Mouse (Mus musculus) testis, postnatal 14 days (tissue): ENCODE results near the gene Hnrnpd.

Experiments
- DNase-seq: peaks from one replicate; pipeline ENCODE4 v3.0.0; 2021; ENCODE audit warnings: low spot score

The Hnrnpd gene

DNA sequence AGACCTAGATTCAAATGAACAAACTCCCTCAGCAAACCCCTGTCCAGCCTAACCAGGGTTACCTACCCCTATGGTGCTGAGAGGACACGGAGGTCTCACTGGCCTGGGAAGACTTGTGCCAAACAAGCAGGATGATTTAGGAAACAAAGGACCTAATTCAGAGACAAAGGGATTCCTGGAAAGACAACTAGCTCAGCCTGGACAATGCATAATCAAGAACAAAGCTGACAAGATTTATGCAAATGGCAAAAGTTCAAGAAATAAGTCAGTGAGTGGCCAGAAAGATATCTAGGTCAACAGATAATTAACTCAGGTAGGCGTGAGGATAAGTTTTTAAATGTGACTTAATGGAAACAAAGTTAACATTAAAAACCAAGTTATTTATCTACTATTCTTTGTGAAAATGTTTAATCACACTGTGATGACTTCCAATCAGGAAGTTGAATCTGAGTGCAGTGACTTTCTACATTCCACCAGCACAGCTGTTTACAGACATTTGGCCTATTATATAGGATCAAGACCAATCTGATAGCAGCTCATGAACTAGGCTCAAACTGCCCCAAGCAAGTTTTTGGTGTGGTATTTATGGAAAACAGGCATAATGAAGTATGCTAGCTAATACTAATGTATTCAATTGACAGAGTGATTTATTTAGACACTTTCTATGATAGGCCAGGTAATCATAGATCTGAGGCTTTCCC, 19.4 kb downstream of the Hnrnpd start:
- no peak for DNase-seq

DNA sequence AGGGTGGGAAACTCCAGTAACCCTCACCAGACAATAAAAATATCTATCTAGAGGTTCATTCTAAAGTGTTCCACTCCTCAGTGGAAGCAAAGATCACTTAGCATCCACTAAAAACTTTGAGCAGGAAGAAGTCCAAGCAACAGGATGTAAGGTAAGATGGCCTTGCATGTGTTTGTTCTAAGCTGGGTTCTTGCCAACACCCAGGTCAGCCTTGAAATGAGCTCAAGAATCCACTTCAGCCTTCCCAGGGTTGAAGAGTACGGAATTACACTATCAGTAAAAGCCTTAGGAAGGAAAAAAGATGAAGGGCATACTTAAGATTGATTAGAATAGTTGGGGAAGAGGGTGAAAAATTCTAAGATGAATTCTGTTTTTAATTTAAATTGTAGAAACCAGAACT, 20.1 kb downstream of the Hnrnpd start:
- no peak for DNase-seq

DNA sequence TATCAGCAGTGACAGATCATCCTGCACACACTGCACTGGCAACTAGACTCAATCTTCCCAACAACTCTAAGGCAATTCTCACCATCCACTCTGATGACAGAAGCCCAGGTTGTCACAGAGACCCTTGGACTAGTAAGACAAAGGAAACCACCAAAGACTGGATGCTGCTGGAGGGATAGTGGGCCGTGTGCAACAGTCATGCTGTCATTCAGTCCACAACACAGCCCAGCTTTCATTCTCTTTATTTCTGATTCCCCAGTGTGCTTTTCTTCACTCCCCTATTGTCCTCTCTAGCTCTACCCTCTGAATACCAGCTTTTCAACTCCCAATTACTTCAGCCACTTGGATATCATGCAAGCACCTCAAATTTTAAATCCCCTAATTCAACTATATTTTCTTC, 24.9 kb downstream of the Hnrnpd start:
- no peak for DNase-seq

DNA sequence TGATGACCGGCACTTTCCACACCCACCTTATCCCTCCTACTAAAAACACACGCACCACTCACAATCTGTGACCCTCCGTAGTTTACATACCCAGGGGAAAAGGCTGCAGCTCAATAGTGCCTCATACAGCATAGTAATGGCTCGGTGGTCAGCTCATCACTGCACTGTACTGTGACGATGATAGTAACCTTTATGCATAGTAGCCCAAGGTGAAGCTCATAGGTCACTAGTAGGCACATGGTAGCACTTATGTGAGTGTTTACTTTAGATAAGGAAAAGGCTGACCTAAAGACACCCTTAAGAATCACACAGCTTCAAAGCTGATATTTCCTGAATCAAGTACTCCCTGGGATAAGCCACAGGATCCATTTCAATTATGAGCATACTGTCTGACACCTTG, 26.2 kb downstream of the Hnrnpd start:
- DNase-seq: no peak

DNA sequence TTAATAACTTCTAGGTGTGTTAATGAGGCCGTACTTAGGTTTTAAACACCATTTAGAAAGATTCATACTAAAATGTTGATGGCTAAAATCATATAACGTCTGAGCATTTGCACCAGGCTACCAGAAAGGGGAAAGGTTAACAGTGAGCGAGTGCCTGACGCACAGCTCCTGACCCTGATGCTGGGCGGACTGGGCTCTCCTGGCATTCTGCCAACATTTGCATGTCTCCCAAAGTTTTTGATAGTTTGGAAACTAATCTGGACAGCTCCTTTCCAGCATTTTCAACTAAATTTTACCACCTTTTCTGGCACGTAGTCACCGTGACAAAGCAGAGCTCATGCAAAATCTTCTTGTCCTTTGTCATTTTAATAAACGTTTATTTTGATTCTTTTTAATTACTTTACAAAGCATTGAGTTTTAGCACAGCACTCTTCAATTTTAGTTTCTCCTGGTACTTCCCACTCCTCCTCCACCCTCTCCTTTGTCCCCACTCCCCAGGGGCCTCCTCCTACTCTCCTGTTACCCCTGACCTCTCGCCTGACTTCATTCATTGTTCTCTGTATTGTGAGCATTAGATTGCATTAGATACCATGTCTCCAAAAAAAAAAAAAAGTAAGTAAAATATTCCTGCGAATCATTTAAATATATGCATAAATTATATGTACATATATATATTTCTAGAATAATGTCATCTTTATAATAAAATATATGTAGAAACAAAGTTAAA, 36.8 kb downstream of the Hnrnpd start:
- no peak for DNase-seq

DNA sequence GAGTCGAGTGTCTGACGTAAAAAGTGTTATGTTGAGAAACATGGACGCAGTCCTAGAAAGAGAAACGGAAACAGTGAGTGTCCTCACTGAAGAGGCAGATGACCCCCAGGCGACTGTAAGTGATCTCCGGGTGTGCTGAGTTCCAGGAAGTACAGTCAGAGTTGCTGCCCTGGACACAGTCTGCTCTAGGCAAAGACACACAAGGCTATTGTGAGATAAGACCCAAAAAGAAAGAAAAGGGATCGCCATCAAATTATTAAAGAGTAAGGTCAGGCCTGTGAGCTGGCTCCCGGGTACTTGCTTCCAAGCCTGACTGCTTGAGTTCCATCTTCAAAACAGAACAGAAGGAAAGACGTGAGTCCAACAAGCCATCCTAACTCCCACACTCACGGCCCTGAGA, 37.5 kb downstream of the Hnrnpd start:
- no peak for DNase-seq

DNA sequence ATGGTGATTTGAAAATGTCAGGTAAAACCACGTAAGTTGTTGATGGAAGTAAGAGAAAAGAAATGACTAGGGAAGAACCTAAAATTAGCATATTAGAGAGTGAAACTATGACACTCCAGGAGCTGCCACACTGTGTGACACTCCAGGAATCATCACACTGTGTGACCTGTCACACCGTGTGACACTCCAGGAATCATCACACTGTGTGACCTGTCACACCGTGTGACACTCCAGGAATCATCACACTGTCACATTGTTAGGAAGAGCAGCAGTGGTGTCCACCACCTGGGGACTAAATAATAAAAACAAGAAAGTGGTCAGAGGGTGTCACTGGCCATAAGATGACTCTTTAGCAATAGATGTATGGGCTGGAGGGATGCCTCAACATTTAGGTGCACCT, 39.3 kb downstream of the Hnrnpd start:
- DNase-seq: no peak

DNA sequence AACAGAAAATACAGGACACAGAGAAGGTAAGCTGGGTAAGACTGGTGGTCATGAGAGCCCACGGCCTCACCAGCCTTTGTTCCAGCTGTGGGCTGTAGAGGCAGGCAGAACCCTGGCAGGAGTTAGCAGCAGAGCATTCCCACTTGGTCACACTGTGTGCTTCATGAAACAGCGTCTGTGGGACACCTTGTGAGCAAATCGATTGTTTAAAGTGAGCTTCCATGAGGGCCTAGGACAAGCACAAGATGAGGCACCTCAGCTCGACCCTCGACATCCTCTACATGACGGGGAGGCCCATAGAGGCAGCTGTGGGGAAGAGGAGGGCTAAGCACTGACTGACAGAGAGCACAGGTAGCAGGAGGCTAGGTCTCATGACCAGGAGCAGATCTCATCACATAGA, 46.8 kb downstream of the Hnrnpd start:
- DNase-seq: no peak

DNA sequence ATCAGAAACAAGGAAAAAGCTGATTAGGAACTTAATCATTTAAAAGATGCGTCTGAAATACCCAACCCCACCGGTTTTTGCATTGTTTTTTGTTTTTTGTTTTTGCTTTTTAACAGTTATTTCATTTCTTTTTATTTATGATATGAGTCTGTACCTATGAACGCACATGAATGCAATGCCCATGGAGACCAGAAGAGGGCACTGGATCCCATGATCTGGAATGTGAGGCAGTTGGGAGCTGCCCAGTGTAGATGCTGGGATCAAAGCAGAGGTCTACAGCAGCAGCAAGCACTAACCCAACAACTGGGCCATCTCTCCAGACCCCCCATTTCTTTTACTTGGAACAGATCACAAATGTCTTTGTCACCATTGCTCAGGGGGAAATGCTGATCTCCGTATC, 50.8 kb downstream of the Hnrnpd start:
- no peak for DNase-seq

DNA sequence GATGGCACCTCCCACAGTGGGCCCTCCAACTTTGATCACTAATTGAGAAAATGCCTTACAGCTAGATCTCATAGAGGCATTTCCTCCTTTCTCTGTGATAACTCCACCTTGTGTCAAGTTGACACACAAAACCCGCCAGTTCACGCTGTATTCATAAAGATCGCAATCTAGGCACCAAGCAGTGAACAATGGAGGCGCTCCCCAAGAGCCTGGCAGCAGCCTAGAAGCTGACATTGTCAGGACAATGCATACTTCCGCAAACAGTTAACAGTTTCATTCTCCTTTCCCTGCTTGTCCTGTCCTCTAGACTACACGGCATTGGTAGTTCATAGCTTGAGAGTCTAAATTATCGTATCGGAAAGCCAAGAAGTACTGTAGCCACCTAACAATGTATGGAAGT, 56.7 kb downstream of the Hnrnpd start:
- DNase-seq: no peak

DNA sequence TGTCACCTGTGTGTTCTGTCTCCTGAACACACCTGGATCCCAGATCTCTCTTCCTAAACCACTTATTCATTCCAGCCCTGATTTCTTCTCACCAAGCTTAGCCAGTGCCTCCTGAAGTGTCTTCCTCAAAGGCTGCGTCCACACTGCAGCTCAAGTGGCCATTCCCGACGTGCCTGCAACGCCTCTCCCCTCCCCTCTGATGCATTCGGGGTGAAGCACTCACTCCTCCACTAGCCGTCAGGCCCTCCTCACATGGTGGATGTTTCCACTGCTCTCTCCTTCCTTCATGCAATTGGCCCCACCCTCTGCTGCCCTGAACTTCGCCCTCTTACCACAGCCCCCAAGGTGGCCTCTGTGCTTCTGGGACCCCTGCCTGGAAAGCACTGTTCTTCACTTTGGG, 63.2 kb downstream of the Hnrnpd start:
- DNase-seq: no peak

DNA sequence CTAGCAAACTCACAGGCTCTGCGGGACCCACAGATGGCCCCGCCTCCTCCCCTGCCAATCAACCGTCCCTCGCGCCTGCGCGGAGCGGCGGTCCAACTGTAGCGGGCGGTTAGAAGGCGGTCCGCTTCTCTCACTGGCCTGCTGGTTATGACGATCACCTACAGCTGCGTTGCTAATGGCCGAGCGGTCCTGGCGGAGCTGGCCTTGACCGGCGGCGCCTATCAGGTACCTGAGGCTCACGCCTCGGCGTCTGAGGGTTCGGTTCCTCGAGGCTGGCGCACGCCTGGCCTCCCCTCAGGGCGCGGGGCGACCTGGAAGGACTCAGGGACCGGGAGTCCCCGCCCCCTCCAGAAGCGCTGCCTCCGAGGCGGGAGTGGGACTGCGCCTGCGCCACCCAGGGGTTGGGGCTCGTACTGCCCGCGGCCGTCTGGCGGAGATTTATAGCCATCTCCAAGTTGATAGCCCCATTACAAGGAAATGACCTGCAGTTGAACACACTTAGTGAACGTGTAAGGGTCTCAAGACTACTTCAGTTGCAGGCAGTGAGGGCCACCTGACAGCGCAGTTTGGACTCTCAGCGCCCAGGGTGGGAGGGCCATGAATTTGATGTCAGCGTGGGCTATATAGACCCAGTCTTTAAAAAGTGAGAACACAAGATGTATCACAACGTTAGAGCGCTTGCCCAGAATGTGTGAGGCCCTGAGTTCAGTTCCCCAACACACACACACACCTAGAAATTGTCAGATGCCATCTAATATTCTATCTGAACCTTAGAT, 72.4 kb downstream of the Hnrnpd start, which contains the start of gene Vamp9:
Vamp9 (plus strand) TSS at position 74 of the 776 bp plus-strand sequence.
- peak; percentile 96 for DNase-seq
